Mouse (Mus musculus) T-helper 1 cell (primary cell): Measurements from ENCODE around the gene Sirt7.

ENCODE experiments used
- in situ Hi-C: fragments of 300-600 bp; cut with MboI, MseI; formaldehyde crosslinking; loops from one replicate; pipeline ENCODE4 v1.15.1; 2025; ENCODE audit warnings: high pct_unique_total_duplicates

The Sirt7 gene

DNA sequence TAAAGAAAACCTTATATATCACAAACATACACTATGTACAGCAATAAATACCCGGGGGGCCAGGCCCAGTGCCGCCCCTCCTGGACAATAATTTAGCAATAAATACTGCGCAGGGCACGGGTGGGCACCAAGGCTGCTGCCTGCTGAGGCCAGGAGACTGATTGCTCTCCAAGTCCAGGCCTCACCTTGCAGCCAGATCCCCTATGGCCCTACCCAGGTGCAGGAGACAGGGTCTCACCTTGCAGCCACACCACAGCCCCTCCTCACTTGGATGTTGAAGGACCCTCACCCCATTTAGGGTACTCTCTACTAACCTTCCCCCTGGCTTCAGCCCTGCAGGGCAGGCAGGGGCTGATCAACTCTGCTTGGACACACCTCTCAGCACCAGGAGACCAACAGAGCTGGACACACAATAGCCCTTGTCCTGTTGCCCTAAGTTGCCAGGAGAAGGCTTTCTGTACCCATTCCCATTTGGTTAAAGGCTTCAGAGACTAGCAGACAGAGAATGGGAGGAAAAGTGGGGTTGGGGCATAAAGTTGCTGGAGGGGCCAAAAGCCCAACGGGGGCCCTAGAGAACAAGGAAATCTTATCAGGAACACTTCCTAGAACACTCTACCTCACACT lies at the start of gene Sirt7:
TSS of gene Sirt7 (minus strand) at position 89 of the 624 bp plus-strand sequence.
- in situ Hi-C loops: no loop called here

DNA sequence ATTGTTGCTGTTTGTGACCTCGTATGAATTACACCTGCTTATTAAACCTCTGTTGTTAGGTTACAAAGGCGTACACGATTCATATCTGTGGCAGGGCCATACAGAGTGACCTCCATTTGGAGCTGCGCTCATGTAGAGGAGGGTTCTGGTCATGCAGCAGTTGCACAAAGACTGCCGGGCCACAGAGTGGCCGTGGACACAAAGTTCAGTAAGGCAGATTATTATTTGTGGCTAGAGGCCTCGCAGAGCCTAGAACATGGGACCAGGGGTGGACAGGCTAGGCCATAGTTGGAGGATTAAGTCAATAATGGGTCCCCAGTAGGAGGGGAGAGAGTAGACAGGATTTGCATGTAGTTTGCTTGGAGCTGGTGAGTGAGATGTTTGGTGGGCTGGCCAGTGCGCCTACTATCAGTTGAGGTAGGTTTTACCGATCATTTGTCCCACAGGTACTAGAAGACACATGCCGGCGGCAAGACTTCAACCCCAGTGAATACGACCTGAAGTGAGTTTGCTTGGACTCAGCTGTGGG lies 48.6 kb upstream of the Sirt7 start:
- in situ Hi-C loops: no loop called here

DNA sequence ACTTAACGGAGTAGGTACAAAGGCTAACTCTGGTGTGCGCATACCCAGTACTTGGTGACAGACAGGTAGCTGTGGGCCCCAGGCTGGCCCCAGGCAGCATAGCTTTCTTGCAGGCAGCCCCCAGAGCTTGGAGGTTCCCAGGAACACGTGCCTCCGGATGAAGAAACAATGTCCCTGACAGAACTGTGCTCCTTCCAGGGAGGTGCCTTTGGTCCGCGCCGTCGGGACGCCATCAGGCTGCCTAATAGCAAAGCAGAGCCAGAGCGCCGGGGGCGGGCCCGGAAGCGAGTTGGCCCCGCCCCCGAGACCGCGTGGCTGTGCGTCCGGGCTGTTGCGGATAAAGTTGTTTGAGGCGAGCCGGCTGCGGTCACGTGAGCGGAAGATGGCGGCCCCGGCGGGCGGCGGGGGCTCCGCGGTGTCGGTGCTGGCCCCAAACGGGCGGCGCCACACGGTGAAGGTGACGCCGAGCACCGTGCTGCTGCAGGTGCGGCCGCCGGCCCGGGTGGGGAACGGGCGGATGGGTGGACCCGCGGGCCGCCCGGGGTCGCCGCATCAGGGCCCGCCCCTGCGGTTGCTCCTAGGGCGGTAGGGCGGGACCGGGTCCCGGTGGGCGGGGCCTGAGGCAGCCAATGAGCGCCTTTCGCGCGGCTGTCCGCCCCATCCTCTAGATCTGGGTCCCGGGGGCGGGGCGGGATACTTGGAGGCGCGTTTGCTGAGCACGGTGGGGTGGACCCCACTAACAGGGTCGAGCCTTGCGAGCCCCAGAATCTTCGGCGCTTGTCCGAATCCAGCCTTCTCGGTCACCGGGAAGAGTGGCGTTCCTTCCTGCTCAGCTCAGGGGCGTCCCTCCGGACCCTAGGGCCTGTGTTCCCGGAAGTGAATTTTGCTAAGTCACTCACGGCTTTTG lies 47.9 kb upstream of the Sirt7 start, which contains the start of gene Aspscr1:
TSS of gene Aspscr1 (plus strand) at position 287 of the 907 bp plus-strand sequence.
- in situ Hi-C loops: no loop called here

DNA sequence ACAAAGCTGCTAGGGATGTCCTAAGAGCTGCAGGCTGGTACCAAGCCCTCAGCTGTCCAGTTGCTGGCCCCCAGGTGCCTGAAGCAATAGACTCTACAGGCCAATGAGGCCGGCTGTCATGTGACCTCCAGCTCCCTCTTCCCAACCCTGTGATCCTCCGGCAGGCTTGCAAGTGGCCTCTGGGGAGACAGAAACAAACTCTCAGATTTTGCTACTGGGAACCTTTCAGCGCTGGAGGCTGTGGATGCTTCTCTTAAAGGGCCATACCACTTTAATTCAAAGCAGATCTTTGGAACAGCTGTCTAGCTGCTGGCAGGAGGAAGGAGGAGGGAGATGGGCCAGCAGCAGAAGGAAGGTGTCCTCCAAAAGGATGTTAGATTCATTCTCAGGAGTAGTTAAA lies 41.6 kb upstream of the Sirt7 start:
- in situ Hi-C loops: no loop called here

DNA sequence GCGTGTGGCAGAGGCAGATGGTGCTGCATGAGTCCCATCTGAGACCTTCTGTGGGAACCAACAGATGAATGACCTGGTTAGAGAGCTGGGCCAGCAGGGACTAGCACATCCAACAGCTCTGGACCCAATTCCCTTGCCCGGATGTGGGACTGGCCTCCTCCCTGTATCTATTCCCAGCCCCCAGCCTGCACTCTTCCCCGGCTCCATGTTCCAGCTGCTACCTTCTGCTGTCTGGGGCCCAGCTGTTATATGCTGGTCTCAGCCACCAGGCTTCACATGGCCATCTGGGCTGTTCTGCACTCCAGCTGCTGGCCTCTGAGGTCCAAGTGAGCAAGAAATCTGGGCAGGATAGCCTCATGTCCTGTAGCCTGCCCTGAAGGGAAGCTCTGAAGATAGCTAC lies 40.4 kb upstream of the Sirt7 start:
- in situ Hi-C loops: no loop called here

DNA sequence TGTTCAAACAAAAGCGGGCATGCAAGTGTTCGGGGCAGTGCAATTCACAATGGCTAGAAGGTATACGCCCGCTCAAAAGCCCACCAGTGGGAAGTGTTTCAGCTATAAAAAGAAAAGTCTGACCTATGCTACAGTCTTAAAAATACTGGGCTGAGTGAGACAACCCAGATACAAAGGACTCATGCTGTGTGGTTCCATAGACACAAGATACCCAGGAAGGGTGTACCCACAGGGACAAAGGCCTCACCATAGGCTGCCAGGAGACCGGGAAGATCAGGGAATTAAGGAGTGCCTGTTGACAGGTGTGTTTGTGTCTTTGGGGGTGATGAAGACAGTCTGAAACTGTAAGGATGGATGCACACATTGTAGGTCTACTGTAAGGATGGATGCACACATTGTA lies 38.7 kb upstream of the Sirt7 start:
- in situ Hi-C loops: no loop called here

DNA sequence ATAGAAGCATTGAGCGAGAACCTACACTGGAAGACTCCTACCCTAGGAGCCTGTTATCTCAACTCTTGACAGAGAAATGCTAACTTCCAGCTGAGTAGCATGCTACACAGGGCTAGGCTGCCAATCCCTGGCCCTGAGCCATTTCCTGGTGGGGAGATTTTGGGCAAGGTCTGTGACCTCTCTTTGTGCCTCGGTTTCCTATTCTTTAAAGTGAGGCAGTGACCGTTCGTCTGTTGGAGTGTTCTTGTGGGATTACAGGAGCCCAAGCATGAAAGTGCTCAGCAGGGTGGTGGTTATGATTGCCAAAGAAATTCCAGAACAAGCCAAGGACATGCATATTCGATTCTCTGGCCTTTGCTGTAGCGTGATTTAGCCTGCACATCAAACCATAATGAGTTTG lies 37.7 kb upstream of the Sirt7 start:
- in situ Hi-C loops: no loop called here

DNA sequence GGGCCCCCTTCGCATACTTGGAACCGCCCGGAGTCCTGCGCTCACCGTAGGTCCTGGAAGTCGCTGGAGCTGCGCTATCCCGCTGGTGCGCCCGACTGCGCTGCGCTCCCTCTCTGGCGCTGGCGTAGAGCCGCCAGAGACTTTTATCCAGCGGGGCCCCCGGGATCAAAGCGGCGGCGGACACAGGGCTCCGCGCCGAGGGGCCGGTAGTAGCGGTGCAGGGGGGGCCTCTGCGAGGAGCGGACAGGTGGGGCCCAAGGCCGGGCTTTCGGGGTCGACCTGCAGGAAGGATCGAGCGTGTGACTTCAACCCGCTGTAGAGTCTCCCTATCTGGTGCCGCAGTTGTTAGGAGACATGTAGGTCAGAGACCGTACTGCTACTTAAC lies 36.0 kb upstream of the Sirt7 start, which contains the start of gene Notum:
TSS of gene Notum (minus strand) at position 100 of the 385 bp plus-strand sequence.
- in situ Hi-C loops: no loop called here

DNA sequence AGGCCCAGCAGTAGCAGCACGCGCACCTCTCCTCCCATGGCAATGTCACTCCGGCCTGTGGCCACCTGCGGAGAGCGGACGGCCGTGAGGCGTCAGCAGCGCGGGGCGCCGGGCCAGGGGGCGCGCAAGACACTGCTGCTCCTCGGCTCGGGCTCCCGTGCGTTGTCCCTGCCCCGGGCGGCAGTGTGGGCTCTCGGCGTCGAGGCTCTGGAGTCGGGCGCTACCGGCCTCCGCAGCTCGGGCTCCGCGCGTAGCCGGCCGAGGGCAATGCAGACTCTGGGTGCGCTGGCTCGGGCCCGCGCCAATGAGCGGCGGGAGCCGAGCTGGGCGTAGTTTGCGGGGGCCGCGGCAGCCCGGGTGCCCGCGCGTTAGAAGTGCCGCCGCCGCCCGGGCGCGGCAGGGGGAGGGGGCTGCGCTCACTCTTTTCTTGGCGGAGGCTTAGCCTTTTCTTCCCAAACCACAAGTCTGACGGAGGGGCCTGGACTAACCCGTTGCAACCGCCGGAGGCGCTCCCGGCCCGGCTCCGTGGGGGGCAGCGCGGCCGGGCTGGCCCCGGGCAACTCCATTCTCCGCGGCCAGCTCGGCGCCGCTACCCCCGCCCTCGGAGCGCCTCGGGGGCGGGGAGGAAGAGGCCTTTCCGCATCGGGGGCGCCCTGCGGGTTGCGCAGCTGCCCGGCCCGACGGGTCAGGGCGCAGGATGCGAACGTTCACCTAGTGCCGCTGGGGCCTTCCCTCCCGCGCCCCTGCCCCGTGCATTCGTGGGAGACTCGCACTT lies 35.4 kb upstream of the Sirt7 start:
- in situ Hi-C loops: no loop called here

DNA sequence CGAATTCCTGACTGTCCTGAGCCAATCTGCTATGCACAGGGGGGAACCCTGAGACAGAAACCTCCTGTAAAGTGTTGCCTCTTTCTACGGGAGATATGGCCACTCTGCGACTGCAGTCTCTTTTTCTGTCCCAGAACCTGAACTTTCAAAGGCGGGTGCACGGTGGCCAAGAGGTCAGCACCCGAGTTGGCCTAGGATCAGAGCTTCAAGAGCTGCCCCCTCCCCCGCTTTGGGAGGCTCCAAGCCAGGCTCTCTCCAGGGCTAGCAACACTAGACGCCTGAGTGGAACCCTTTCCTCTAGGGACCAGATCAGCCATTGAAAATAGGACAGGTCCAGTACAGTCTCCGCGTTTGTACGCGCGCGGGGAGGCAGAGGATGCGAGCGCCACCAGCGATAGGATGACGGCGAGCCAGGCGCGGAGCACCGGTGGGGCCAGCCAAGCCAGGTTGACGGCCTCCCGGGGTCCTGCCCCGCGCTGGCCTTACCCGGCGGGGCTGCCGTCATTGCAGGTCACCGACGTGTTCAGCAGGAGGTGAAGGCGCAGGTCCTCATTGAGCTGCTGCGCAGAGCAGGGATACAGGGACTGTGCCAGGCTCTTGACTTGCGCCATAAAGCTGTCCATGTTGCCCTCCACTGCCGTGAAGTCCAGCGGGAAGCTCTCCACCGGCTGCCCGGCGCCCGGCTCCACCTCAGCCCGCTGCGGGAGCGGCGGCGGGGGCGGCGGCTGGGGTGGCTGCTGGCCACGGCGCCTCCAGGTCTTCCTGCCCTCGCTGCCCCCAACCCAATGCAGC lies 34.7 kb upstream of the Sirt7 start:
- in situ Hi-C loops: no loop called here

DNA sequence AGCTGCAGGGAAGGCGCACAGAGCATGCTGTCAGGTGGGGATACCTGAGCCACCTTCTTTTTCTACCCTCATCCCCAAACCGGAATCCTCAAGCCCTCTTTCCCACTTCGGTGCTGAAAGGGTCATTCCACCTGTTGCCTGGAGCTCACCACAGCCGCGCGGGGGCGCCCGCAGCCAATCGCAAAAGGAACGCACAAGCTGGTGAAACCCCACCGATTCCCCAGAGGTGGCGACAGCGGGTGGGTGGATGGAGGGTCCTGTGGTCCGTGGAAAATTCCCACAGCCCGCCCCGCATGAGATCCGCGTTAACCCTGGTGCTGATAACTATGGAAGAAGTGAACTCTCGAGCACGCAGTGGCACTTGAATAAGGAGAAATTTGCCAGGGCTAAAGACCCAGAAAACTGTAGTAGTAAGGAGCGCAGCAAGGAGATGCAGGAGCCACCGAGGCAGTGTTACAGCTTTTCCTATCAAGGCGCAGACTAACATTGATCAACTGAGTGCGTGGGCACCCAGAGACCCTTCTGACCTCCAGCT lies 33.9 kb upstream of the Sirt7 start:
- in situ Hi-C loops: no loop called here

DNA sequence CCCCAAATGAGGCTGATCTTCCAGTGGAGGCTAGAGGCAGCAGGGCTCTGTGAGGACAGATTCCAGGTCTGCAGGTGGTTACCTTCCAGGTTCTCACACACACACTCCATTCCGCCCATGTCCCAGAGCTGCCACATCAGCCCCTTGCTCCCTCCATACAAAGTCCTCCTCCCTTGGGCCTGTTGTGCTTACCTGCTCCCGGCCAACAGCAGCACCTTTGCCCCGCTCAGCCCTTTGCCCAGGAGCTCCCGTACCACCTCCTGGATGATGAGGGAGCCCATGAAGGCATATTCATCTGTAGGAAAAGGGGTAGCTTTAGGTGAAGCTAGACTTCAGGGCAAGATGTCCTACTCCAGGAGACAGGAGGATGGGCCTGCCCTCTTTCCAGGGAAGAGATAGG lies 32.3 kb upstream of the Sirt7 start:
- in situ Hi-C loops: no loop called here

DNA sequence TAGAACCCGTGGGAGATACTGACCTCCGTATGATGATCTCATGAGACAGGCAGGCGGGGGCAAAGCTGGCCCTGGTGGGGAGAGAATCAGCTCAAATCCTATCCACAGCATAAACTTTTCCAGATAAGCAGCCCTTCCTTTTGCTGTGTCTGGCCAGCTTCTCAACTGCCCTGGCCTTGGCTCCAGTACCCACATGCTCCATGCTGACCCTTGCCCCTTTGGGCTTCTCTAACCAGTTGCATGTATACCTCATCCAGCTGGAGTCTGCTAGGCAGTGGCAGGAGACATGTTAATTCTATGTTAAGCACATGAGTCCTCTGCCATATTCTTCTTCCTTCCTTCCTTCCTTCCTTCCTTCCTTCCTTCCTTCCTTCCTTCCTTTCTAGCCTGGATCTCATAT lies 29.7 kb upstream of the Sirt7 start:
- in situ Hi-C loops: no loop called here

DNA sequence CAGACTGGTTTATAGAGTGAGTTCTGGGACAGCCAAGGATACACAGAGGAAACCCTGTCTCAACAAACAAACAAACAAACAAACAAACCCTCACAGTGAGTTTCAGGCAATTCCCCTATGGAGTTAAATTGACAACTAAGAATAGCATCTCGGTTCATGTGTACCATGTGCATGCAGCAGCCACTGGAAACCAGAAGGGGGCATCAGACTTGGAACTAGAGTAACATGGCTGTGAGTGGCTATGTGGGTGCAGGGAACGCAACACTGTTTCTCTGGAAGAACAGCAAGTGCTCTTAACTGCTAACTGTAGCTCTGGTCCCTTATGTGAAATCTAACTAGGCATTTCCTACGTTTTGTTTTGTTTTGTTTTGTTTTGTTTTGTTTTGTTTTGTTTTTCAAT lies 26.8 kb upstream of the Sirt7 start:
- in situ Hi-C loops: no loop called here

DNA sequence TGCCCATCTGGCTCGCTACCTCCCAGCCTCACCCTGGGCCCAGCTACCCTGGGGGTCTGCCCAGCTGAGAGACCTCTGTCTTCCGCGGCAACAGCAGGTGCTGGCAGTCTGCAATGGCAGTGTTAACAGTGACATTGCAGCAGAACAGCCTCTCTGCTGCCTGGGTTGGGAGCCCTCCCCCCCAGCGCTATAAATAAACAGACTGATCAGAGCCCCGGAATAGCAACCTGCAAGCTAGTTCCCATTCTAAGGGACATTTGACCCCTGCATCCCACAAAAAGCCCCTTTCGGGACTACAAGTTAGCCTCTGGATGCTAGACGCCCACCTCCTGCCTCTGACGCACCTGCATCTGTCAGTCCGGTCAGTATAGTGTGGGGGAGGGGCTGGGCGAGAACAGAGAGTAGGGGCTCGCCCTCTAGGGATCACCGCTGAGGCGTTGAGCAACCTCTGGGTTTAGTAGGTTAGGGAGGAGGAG lies 23.0 kb upstream of the Sirt7 start, which contains the start of gene Myadml2:
TSS of gene Myadml2 (minus strand) at position 158 of the 476 bp plus-strand sequence.
- in situ Hi-C loops: no loop called here

DNA sequence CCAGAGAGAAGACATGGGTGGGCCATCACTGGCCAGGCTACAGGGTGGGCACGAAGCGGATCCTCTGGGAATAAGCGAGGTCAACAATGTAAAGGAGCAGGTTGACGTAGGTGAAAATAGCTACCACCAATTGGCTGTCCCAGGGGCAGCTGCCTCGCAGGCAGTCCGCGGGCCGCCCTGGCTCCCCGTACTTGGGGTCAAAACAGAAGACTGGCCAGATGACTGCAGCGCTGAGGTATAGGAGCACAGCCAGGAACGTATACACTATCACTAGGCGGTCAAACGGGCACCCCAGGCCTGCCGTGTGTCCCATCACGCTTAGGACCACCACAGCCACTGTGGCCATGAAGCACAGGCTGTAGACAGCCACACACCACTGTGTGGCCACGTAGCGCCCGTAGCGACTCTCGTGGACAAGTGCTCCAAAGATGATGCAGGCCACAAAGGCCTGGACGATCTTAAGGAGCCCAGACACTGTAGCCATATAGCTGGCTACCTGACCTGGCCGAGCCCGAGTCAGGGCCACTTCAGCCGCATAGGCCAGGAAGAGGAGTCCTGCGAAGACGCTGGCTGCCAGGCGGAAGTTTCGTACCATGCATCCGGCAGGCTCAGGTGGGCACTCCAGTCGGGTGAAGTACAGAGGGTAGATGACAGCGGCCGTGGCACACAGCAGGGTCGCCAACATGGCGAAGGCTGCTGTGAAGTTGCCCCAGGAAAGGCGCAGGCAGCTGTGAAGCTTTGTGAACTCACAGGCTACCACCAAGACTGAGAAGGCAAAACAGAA lies 22.2 kb upstream of the Sirt7 start:
- in situ Hi-C loops: no loop called here

DNA sequence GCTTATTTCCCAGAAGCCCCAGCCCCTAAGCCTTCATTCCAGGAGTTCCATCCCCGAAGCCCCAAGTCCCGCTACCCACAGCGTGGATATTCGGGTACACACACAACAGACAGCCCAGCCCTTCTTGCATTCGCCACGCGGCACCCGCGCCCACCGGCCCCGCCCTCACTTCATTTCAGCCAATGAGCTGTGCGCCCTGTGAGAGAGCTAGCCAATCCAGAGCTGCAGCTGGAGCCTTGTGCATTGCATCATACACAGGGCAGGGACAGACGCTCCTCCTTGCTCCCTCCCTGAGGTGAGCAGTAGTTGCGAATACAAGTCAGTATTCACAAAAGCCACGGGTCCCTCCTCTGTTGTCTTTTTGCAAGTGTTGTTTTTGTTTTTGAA lies 18.6 kb upstream of the Sirt7 start, which contains the start of gene Pycr1:
TSS of gene Pycr1 (minus strand) at position 169 of the 387 bp plus-strand sequence.
- in situ Hi-C loops: no loop called here

DNA sequence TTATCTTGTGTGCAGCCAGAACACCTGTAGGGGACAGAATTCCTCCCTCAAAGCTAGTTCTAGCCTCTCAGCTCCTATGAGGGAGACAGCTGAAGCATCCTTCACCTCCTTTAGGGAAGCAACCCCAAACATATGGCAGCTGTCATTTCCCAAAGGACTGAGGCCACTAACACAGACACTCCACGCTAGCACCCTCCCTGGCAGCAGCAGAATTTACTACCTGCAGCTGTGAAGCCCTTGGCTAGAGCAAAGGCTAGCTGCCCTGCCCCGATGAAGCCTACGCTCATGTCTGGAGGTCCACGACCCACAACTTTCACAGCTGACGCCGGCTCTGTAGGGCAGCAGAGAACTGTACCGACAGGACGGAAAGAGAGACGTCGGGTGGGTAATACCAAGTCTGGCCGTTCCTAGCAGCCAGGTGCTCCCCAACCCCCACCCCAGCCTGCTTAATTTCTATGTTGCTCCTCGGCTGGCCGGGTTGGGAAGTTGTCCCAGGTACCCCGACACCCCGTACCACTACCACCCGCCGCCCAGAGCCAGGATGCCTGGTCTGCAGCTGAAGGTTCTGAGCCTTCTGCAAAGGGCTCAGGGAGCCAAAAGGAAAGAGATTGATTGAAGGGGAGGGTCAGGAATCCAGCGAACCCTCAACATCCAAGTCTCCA lies 18.0 kb upstream of the Sirt7 start:
- in situ Hi-C loops: no loop called here

DNA sequence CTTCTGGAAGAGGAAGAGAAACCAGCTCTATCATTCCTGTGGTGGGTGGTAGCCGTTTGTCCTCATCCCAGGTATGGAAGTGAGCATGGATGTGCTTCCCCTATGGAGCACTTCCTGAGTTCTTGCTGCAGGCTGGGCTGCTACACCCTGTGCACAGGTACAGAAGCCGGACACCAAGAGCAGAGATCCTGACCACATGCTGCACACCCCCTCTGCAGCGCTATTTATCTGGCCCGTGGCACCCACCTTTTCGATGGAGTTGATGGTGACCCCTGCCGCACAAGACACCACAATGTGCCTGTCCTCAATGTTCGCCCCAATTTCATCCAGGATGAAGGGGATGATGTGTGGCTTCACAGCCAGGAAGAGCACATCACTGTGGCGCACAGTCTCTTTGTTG lies 16.8 kb upstream of the Sirt7 start:
- in situ Hi-C loops: no loop called here
